Mouse (Mus musculus) embryo, embryonic 10.5 days (tissue): ENCODE results near the gene Mllt1.
A peak's percentile ranks its signal among the peaks of the same experiment; 100 is the strongest.
"Not testable (repeated sequence)": the region's sequence is repeated elsewhere in the genome, so short reads cannot be mapped to it uniquely, and the experiment has no call there.

ENCODE experiments used
- DNase-seq: peaks from one replicate; pipeline ENCODE4 v3.0.0-alpha.2; 2015; ENCODE audit warnings: low spot score

Mllt1 gene

GRCm38 (mm10) chr17:56934545-56935330 lies 477 bp downstream of the Mllt1 start:
- peak; percentile 52 for DNase-seq

GRCm38 (mm10) chr17:56933395-56933794 lies 1.8 kb downstream of the Mllt1 start:
- DNase-seq: no peak

- DNase-seq: no peak
Measured at GRCm38 (mm10) chr17:56930026-56930425, 5.2 kb downstream of the Mllt1 start.

- DNase-seq: no peak
Measured at GRCm38 (mm10) chr17:56929530-56929929, 5.7 kb downstream of the Mllt1 start.

GRCm38 (mm10) chr17:56929101-56929500 lies 6.1 kb downstream of the Mllt1 start:
- DNase-seq: no peak

- DNase-seq: no peak
Measured at GRCm38 (mm10) chr17:56925998-56926397, 9.2 kb downstream of the Mllt1 start.

GRCm38 (mm10) chr17:56919725-56920124 lies 15.5 kb downstream of the Mllt1 start:
- no peak for DNase-seq

- no peak for DNase-seq
Measured at GRCm38 (mm10) chr17:56917166-56917565, 18.0 kb downstream of the Mllt1 start.

GRCm38 (mm10) chr17:56913444-56913843 lies 21.8 kb downstream of the Mllt1 start:
- DNase-seq: no peak

GRCm38 (mm10) chr17:56913023-56913422 lies 22.2 kb downstream of the Mllt1 start:
- DNase-seq: no peak

- DNase-seq: not testable (repeated sequence)
Measured at GRCm38 (mm10) chr17:56909764-56910163, 25.5 kb downstream of the Mllt1 start.

- no peak for DNase-seq
Measured at GRCm38 (mm10) chr17:56907887-56908286, 27.3 kb downstream of the Mllt1 start.

GRCm38 (mm10) chr17:56907096-56907495 lies 28.1 kb downstream of the Mllt1 start:
- DNase-seq: no peak

- DNase-seq: no peak
Measured at GRCm38 (mm10) chr17:56906166-56906565, 29.0 kb downstream of the Mllt1 start.

- no peak for DNase-seq
Measured at GRCm38 (mm10) chr17:56902698-56903097, 32.5 kb downstream of the Mllt1 start.

- DNase-seq: peak; percentile 78
Measured at GRCm38 (mm10) chr17:56897630-56898195, 37.5 kb downstream of the Mllt1 start.

GRCm38 (mm10) chr17:56896513-56897129 lies 38.6 kb downstream of the Mllt1 start:
- DNase-seq: peak; percentile 42

GRCm38 (mm10) chr17:56895368-56895918 lies 39.8 kb downstream of the Mllt1 start:
- no peak for DNase-seq

GRCm38 (mm10) chr17:56890018-56890417 lies 45.2 kb downstream of the Mllt1 start:
- DNase-seq: no peak

- no peak for DNase-seq
Measured at GRCm38 (mm10) chr17:56888050-56888449, 47.2 kb downstream of the Mllt1 start.

GRCm38 (mm10) chr17:56884809-56885208 lies 50.4 kb downstream of the Mllt1 start:
- DNase-seq: no peak

GRCm38 (mm10) chr17:56884331-56884730 lies 50.9 kb downstream of the Mllt1 start:
- DNase-seq: no peak

- no peak for DNase-seq
Measured at GRCm38 (mm10) chr17:56883612-56884011, 51.6 kb downstream of the Mllt1 start.
